Mouse (Mus musculus) liver, adult (tissue): ENCODE data around the gene Rasal2.

Source experiments
- GATA4 ChIP-seq: IDR thresholded peaks from 2 replicates; pipeline ENCODE4 v1.6.1; 2014; ENCODE audit warnings: mild to moderate bottlenecking, low read length; ENCODE audit not compliant: insufficient replicate concordance

Gene Rasal2

DNA sequence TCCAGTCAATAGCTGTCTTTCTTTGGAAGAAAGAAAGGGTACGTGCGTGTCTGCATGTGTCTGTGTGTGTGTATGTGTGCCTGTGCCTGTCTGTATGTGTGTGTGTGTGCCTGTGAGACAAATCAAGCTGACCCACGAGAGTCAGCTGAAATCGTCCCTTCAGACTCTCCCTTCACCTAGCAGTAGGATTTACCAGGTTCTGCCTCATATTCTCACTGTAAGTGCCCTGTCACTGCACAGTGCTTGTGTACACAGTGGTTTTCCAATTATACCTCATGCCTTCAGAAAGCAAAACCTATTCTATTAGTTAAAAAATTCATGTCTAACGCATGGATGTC is 168.0 kb downstream of the Rasal2 start:
- no peak for TF ChIP-seq GATA4

DNA sequence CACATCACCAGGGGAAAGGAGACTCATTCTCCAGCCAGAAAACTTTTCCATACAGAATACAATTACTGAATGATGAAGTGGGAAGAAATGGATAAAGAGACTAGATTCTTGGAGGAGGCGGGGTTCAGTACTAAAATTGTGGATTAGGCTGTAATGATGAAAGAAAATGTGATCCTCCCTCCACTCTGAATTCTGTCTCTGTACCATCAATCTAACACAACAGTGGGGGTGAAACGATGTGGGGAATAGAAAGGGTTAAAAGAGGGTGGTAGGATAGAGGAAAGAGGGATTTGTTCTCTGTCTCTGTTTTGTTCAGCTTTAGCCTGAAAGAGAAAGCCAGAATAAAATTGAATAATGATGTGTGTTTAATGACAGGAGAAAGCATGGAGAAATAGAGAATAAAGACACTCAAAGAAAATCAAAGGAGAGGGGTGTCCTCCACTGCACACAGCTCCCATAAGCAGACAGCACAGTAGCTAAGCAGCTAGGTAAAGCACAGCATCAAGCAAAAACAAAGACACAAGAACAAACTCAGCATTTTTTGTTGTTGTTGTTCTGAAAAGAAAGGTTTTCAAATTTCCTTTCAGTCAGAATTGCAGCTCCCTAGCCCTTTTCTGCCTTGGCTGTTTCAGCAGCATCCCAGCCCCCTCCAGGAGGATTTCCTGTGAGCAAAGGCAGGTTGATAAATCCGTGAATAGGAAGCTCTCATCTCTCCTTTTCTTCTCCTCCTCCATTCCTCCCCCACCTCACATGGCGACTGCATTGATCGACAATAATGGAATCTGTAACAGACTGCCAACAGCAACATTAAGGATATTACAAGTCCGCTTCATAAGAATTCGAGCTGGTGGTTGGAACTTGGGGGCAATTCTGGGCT is 168.6 kb downstream of the Rasal2 start:
- TF ChIP-seq GATA4: no peak

DNA sequence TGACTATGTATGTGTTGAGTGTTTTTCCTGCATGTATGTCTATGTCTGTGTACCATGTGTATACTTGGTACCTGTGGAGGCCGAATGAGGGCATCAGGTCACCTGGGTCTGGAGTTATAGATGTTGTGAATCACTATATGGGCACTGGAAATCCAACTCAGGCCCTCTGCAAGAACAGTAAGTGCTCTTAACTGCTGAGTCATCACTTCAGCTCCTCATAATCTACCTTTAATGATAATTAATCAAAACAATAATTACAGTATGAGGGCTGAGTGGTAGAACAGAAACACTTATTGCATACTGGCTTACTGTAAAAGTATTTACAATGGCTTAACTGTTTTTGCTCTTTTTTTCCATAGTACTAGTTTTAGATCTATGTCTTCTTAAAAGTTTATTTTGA is 172.7 kb downstream of the Rasal2 start:
- no peak for TF ChIP-seq GATA4

DNA sequence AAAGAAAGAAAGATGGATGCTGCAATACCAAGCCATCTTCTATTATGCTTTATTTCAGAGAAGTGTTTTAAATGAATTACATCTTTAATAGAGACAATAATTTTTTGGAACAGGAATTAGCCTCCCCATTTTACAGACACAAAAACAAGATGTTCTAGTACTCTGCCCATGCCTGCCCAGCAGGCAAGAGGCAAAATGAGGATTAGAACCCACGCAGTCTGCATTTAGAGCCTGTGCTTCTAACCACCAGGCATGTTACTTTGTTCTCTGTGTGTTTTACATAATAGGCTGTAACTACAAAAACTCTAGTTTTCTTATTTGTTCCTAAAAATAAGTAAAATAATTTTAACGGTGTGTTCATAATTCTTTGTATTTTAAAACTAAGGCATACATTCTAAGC is 178.9 kb downstream of the Rasal2 start:
- TF ChIP-seq GATA4: no peak

DNA sequence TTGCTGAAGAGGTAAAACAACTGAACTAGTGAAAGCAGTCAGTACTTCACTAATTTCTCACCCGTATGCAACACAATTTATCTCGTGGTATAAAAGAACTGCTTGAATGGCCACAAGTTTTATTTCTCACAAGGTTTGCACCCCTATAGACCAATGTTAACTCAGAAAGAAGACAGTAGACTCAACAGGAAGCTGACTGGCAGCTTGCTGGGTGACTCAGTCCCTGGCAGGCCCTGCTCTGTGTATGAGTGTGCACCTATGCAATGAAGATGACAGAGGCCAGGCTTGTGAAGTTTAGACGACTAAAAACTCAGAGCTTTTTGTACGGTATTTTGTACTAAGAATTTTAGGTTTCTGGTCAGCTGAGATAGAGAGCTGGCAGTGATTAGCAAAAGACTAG is 180.0 kb downstream of the Rasal2 start:
- TF ChIP-seq GATA4: no peak

DNA sequence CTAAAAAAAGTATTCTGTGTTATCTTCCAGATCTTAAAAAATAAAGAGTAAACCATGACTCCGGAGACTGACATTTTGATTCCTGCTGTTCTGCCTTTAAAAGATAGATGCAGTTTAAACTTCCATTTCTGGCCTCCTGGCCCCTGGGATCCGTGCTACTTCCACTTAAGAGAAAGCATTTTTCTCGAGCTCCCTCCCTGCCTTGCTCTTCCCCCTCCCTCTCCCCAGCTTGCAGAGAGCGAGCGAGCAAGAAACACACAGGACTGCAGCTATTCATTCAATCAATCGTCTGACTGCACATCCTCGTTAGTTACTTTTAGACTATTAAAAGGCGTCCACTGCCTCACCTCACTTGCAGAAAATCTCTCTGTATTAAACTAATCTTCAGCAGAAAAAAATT is 181.4 kb downstream of the Rasal2 start:
- no peak for TF ChIP-seq GATA4

DNA sequence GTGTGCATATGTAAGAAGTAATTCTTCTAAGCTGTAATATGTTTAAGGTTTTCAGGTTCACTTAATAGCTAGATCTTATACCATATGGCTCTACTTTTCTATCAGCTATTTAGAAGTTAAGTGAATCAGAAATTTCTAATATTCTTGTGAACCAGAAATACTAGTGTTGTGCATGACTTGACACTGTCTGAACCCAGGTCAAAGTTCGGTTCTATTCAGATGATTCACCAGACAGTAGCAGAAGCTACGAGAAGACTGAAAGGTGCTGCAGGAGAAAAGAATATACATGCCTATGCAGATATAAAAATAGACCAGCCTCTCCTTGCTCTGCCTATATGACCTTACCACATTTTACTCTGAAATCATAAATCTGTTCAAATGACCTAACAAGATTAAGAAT is 182.0 kb downstream of the Rasal2 start:
- TF ChIP-seq GATA4: no peak

DNA sequence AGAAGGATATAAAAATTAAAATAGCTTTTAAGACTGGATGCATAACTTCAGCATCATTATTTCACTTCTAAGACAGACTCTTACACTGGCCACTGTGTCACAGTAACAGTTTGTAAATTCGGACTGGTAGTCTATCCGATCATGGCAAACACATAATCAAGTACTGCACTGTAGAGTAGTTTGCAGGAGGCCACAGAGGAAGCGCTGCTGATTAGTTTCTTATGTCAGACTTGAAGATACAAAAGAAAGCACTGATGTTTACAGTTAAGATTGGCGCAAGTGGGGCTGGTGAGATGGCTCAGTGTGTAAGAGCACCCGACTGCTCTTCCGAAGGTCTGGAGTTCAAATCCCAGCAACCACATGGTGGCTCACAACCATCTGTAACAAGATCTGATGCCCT is 187.4 kb downstream of the Rasal2 start:
- TF ChIP-seq GATA4: no peak

DNA sequence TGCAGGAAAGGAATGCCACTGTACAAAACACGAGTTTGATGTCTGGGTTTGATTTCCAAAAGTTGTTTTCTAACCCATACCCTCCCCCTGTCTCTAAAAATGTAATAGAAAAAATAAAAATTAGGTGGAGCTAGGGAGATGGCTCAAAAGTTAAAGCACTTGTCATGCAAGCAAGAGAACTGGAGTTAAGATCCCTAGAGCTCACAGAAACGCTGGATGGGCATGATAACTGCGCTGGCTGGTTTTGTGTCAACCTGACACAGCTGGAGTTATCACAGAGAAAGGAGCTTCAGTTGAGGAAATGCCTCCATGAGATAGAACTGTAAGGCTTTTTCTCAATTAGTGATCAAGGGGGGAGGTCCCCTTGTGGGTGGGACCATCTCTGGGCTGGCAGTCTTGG is 191.5 kb downstream of the Rasal2 start:
- no peak for TF ChIP-seq GATA4

DNA sequence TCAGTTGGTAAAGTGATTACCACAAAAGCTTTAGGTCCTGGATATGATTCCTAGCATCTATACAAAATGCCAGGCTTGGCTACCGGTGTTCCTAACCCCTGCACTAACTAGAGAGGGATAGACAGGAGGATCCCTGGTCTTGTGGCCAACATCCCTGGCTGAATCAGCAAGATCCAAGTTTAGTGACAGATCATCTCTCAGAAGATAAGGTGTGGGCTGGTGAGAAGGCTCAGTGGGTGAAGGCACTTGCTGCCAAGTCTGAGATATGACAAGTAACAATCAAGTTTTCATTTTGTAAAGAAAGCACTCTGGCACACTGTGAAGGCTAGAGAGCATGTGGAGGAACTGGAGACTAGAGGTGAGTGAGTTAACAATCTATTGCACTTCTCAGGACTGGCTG is 191.9 kb downstream of the Rasal2 start:
- TF ChIP-seq GATA4: no peak

DNA sequence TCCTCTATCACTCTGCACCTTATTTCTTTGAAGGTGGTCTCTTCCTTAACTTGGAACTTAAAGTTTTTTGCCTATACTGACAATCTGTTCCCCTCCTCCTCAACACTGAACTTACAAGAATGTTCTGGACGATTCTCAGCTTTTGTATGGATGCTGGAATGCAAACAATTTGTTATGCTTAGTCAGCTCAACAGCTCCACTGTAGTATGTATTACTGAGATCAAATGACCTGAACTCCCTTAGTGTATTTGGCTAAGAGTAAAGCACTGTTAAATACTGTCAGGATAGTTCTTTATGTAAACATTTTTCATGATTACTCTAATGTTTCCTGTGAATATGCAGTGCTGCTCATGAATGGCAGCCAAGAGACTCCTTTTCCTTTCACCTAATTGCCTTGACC is 203.6 kb downstream of the Rasal2 start:
- no peak for TF ChIP-seq GATA4

DNA sequence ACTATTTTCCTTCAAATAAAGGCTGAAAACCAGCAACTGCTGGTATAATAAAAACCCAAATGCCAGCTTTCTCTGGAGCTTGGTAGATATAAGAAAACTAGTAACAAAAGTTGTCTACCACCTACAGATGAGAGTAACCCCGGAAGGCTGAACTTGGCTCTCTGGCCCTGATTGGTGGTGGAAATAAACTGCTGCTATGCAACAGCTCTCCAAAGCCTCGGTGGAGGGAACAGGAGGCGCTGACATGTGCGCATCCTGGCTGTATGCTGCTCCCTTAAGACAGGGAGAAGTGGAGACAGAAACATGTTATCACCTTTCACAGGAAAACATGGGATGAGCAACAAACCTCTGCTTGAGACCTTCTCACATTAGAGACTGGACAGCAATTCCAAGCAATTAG is 206.7 kb downstream of the Rasal2 start:
- TF ChIP-seq GATA4: no peak

DNA sequence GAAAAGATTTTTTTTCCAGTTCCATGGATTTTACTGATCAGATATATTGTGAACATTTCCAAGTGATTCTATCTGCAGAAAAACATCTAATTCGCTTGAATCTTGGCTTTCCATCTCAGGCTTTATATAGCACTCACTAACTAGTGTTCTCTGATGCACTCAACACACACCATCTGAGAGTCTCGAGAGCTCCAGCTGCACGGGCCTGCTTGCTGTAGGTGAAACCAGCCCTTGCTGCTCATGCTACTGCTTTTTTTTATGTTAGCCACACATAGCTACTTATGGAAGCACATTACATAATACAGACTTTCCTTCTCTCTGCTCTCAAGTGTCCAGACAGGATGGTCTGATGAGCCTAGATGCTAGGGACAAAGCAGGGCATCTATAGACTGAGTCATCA is 229.4 kb downstream of the Rasal2 start:
- no peak for TF ChIP-seq GATA4

DNA sequence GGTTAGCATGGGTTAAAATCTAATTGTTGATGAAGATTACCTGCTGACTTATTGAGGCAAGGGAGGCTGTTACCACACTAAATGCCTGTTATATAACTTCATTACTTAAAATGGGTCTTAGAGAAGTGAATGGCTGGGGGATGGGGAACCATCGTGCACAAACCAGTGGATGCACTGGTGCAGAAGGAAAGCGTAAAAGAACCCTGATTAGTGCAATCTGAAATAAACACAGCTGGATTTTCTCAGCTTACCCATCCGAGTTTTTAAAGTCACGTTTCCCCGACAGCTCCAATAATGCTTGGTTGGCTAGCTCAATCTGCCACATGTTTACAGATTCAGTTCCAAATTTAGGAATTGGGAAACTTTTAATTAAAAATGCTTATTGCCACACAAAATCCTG is 230.0 kb downstream of the Rasal2 start:
- no peak for TF ChIP-seq GATA4

DNA sequence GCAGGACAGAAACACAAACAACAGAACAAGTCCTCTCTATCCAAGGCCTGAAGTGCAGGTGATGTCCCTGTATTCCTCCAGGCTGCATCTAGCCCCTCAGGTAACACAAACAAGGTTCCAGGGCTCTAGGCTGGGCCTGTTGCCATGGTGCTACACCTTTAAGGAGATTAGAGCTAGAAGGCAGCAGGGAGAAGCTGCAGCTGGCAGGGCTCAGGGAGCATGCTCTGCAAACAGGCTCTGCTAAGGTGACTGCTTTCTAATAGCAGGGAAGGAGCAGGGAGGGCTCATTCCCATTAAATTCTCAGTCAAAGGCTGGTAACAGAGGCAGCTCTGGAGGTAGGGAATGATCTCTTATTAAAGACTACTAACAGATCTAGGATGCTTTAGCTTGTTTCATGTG is 231.3 kb downstream of the Rasal2 start:
- TF ChIP-seq GATA4: no peak

DNA sequence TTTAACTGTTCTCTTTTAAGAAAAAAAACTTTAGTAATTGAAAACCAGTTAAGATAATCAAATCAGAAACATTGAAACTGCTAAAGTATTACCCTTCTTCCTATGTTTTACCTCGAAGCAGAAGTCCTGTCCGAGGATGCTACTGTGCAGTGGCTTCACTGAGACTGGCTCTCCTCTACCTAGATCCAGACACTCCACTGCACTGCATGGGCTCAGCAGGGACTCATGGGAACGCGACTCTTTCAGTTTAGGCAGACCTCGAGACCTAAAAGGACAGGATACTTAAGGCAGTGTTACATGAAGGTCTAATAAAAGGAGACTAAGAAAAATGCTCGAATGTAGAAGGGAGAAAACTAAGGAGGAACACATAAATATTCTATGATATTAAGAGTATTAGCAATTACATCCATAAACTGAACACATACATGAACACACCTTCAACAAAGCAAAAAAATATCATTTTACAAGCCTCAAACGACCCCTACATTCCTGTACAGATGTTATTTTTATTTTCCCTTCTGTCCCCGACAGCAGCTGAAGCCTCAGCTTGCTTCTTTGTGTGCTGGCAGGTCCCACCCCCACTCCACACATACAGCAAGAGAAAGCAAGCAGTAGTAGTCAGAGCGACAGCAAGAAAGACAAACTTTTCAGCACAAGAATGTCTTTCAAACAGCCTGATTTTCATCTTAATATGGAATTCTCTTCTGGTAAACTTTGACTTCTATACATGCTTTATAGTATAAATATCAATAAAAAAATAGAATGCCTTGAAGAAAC is 233.2 kb downstream of the Rasal2 start:
- TF ChIP-seq GATA4: no peak

DNA sequence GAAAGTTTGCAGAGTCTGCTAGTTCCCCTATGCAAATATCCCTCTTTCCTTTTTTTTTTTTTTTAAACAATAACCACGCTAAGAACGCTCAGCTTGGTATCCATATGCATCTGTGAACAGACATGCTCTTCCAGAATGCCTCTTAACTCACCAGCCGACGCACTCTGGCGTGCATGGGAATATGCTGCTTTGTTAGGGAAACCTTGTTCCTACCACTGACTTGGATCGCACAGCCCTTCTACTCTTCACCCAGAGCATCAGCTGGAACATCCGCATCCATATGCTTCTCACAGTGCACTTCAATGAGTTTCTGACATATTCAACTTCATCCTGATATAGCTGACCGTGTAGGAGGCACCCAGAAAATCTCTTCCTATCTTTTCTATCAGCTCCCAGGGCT is 243.1 kb downstream of the Rasal2 start:
- TF ChIP-seq GATA4: no peak

DNA sequence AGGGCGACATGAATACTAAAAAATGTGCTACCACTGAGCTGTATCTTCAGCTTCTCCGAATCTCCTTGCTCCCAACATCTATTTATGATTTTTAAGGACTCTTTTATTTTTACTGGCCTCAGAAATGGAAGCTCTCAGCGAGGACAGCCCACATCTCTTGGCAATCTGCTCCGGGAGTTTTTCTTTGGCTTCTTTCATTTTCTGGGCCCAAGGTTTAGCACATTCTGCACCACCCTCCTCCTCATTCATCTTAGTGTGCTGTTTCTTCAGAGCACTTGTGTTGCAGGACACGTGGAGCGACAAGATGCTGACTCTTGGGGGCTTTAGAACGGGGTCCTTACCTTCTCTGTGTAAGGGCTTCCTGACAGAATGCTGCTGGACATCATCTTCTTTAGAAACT is 243.5 kb downstream of the Rasal2 start:
- TF ChIP-seq GATA4: no peak
